Mouse (Mus musculus) forebrain, embryonic 11.5 days (tissue): ENCODE measurements around the gene Tdrd5. TPM values are rescaled to one million over a fixed set of nuclear protein-coding genes. Genes with fewer than 3 reads are reported as not detected.

Source experiments
- ATAC-seq: fragments of 200-750 bp; cut with Nextera tagmentation; replicated peaks from 2 replicates; pipeline ENCODE4 v1.8.0; 2017; ENCODE audit warnings: moderate TSS enrichment; ENCODE audit not compliant: low FRiP score
- DNase-seq: peaks from one replicate; pipeline ENCODE4 v3.0.0-alpha.2; 2017; ENCODE audit warnings: low spot score
- H3K27ac ChIP-seq: fragments of 300-500 bp; sonication (generic); 2 replicates; pipeline ENCODE4 v1.5.1; 2014; ENCODE audit warnings: low read depth, low read length
- H3K27me3 ChIP-seq: fragments of 300-500 bp; sonication (generic); 2 replicates; pipeline ENCODE4 v1.6.1; 2014; ENCODE audit warnings: mild to moderate bottlenecking, low read length, mixed read lengths; ENCODE audit not compliant: control insufficient read depth, insufficient read depth
- H3K36me3 ChIP-seq: fragments of 300-500 bp; sonication (generic); 2 replicates; pipeline ENCODE4 v1.6.1; 2014; ENCODE audit warnings: mild to moderate bottlenecking, low read length, moderate library complexity, mixed read lengths; ENCODE audit not compliant: control insufficient read depth, insufficient read depth
- H3K4me1 ChIP-seq: fragments of 300-500 bp; sonication (generic); replicated peaks from 2 replicates; pipeline ENCODE4 v1.6.1; 2014; ENCODE audit warnings: low read length, mixed read lengths; ENCODE audit not compliant: control insufficient read depth, insufficient read depth
- H3K4me2 ChIP-seq: fragments of 300-500 bp; sonication (generic); 2 replicates; pipeline ENCODE4 v1.6.1; 2014; ENCODE audit warnings: low read depth, mild to moderate bottlenecking, low read length, moderate library complexity, mixed read lengths; ENCODE audit not compliant: severe bottlenecking
- H3K4me3 ChIP-seq: fragments of 300-500 bp; sonication (generic); 2 replicates; pipeline ENCODE4 v1.5.1; 2014; ENCODE audit warnings: low read depth, low read length
- H3K9ac ChIP-seq: fragments of 300-500 bp; sonication (generic); 2 replicates; pipeline ENCODE4 v1.6.1; 2014; ENCODE audit warnings: low read length
- H3K9me3 ChIP-seq: fragments of 300-500 bp; sonication (generic); 2 replicates; pipeline ENCODE4 v1.6.1; 2016; ENCODE audit warnings: low read length, mixed read lengths; ENCODE audit not compliant: control insufficient read depth
- WGBS: fragments of 180-500 bp; shearing (Covaris S2); extraction: QIAGEN DNeasy Blood & Tissue Kit; methylation state at CpG from one replicate; pipeline ENCODE4 v1.1.7; 2014; 5-methylcytosine and 5-hydroxymethylcytosine counted together
- polyA plus RNA-seq: library from polyadenylated mRNA; unstranded; fragments of >200 nt; fragmentation: Nextera tagmentation; extraction: Ambion mirVana; gene quantifications from 2 replicates; pipeline ENCODE4 v1.2.1, GENCODE M21; 2014

The Tdrd5 gene
- polyA plus RNA-seq, 1 experiment from 2014 or later: 0.32 TPM

DNA sequence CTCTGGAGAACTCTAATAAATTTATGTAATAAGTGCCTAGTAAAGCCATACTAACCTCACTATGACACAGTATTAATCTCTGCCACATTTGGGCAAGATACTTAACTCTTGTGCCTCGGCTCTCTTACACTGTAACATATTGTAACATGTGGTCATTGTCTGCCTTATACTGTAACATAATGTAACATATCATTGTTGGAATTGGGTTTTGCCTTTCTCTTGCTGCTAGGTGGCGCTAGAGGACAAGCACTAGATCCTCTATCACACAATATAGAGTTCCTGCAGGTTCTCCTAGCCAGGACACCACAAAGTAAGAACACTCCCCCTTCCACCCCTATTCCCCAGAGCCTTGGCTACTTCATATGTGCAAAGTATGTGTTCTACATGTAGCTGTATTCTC, 62.4 kb downstream of the Tdrd5 start:
- WGBS: 46% methylated on average over 2 of the region's 2 CpGs
- DNase-seq: no peak

DNA sequence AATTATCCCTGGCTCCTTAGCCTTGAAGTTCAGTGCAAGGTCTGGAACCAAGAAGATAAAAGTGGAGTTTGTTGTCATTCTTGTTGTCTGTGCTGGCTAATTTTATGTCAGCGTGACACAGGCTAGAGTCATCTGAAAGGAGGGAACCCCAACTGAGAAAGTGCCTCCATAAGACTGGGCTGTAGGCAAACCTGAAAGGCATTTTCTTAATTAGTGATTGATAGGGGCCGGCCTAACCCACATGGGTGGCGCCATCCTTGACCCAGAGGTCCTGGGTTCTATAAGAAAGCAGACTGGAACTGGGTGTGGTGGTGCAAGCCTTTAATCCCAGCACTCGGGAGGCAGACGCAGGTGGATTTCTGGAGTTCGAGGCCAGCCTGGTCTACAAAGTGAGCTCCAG, 72.3 kb downstream of the Tdrd5 start:
- H3K27ac ChIP-seq: no peak overlapping the region

More for the DNA sequence above, 62.4 kb downstream of the Tdrd5 start:
- Histone ChIP-seq H3K4me3 (no peak overlapping the region), H3K27me3 (no peaks in the 10 kb centered on the region), H3K9me3 (no peaks in the 10 kb centered on the region), H3K4me1 (no peaks in the 10 kb centered on the region), H3K9ac (no peak overlapping the region), H3K27ac (no peak overlapping the region), H3K4me2 (no peak overlapping the region), H3K36me3 (no peaks in the 10 kb centered on the region)
- no peak for ATAC-seq

GRCm38 (mm10) chr1:156230339-156231089, 73.0 kb downstream of the Tdrd5 start:
- Histone ChIP-seq H3K9me3 (no peaks in the 10 kb centered on the region), H3K27me3 (no peaks in the 10 kb centered on the region), H3K4me2 (no peak overlapping the region), H3K4me1 (no peaks in the 10 kb centered on the region), H3K9ac (no peak overlapping the region), H3K36me3 (no peaks in the 10 kb centered on the region), H3K4me3 (no peak overlapping the region), H3K27ac (no peak overlapping the region)
- WGBS: 49% methylated on average over 9 of the region's 9 CpGs
- ATAC-seq: no peak
- no peak for DNase-seq

More for the DNA sequence above, 72.3 kb downstream of the Tdrd5 start:
- Histone ChIP-seq H3K4me2 (no peak overlapping the region), H3K9me3 (no peaks in the 10 kb centered on the region), H3K4me1 (no peaks in the 10 kb centered on the region), H3K4me3 (no peak overlapping the region), H3K36me3 (no peaks in the 10 kb centered on the region), H3K9ac (no peak overlapping the region), H3K27me3 (no peaks in the 10 kb centered on the region)
- WGBS: 85% methylated on average over 6 of the region's 6 CpGs
- DNase-seq (no peak), ATAC-seq (no peak)

- ATAC-seq (no peak), DNase-seq (peak; percentile 83)
- Histone ChIP-seq H3K4me3 (no peak overlapping the region), H3K27me3 (no peaks in the 10 kb centered on the region), H3K4me2 (no peak overlapping the region), H3K27ac (no peak overlapping the region), H3K36me3 (no peaks in the 10 kb centered on the region), H3K4me1 (no peaks in the 10 kb centered on the region), H3K9ac (no peak overlapping the region), H3K9me3 (no peaks in the 10 kb centered on the region)
- WGBS: 23% methylated on average over 7 of the region's 7 CpGs
Measured at GRCm38 (mm10) chr1:156229448-156229847, 74.0 kb downstream of the Tdrd5 start.

GRCm38 (mm10) chr1:156228728-156229127, 74.7 kb downstream of the Tdrd5 start:
- no peaks in the 10 kb centered on the region for H3K4me1 ChIP-seq
- H3K27ac ChIP-seq: no peak overlapping the region
- H3K36me3 ChIP-seq: no peaks in the 10 kb centered on the region
- DNase-seq: no peak
- WGBS: 93% methylated on average over 4 of the region's 4 CpGs
- H3K4me2 ChIP-seq: no peak overlapping the region
- no peaks in the 10 kb centered on the region for H3K9me3 ChIP-seq
- no peak overlapping the region for H3K9ac ChIP-seq
- no peak overlapping the region for H3K4me3 ChIP-seq
- H3K27me3 ChIP-seq: no peaks in the 10 kb centered on the region
- no peak for ATAC-seq

- no peaks in the 10 kb centered on the region for H3K27me3 ChIP-seq
- no peaks in the 10 kb centered on the region for H3K9me3 ChIP-seq
- no peak overlapping the region for H3K4me3 ChIP-seq
- H3K9ac ChIP-seq: no peak overlapping the region
- no peaks in the 10 kb centered on the region; the same call in 1 of the 2 replicates for H3K4me1 ChIP-seq
- no peak for DNase-seq
- H3K36me3 ChIP-seq: no peaks in the 10 kb centered on the region
- no peak overlapping the region for H3K27ac ChIP-seq
- H3K4me2 ChIP-seq: no peak overlapping the region
- no peak for ATAC-seq
- 85% methylated on average over 5 of the region's 5 CpGs for WGBS
Measured at GRCm38 (mm10) chr1:156226903-156227302, 76.6 kb downstream of the Tdrd5 start.

DNA sequence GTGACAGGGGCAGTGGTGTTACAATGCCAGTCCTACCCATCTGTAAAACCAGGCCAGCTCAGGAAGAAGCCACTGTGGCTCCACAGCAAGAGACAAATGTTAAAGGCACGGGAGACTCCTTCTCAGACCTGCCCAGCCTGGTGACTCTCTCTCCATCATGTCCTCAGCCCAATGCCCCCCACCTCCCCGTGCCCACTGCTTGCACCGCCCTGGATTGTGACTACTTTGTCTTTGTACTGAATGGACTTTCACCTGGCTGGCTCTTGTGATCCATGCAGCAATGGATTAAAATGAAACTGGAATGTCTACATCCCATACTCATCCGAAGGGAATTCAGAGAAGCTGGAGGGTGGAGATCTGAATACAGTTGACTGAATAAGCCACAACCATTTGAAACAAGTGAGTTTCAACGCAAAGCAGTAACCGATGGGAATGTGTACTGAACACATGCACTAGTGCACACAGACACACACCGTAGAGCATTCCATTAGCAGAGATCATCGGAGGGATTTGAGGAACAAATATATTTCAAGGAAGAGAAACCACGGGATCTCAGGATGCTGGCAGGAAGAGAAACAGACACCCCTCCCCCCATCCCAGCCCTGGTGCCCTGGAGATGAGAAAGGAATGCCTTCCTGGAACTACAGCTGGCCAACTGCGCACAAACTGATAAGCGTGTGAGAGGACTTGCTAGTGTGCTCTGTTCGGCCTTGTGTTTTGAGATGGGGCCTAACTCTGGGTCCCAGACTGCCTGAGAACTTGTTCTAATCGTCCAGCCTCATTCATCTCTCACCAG, 81.1 kb downstream of the Tdrd5 start:
- H3K27ac ChIP-seq: peak overlapping the region; percentile 3; the same call in 1 of the 2 replicates
- H3K4me2 ChIP-seq: no peak overlapping the region
- no peaks in the 10 kb centered on the region; the same call in 1 of the 2 replicates for H3K4me1 ChIP-seq
- no peak overlapping the region for H3K9ac ChIP-seq
- H3K36me3 ChIP-seq: no peaks in the 10 kb centered on the region
- no peaks in the 10 kb centered on the region for H3K9me3 ChIP-seq
- 64% methylated on average over 13 of the region's 13 CpGs for WGBS
- H3K4me3 ChIP-seq: no peak overlapping the region
- ATAC-seq (0 out of 2 replicates have a peak, but pooled peaks have one; percentile 56), DNase-seq (peak; percentile 60)
- H3K27me3 ChIP-seq: no peaks in the 10 kb centered on the region

DNA sequence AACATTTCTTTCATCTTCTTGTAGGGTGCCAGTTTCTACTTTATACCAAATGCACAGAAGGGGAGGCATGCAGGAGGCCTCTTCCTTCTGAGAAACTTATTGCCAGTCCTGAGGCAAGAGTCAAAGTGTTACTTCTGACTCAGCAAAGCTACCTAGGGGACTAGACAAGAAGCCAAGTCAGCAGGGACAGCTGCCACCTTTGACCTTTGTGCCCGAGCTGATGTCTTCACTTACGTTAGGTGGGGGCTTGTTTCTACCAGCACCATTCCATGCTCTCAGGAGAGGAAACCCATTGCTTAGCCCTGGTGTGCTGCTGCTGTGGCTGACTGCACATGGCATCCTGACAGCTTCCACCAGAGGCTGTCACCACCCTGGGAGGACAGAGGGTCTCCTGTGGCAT, 82.1 kb downstream of the Tdrd5 start:
- no peaks in the 10 kb centered on the region for H3K9me3 ChIP-seq
- ATAC-seq: no peak
- H3K27me3 ChIP-seq: no peaks in the 10 kb centered on the region
- no peak for DNase-seq
- no peak overlapping the region for H3K4me3 ChIP-seq
- WGBS: 41% methylated on average over 2 of the region's 2 CpGs
- H3K4me2 ChIP-seq: no peak overlapping the region
- no peaks in the 10 kb centered on the region; the same call in 1 of the 2 replicates for H3K4me1 ChIP-seq
- H3K9ac ChIP-seq: no peak overlapping the region
- no peak overlapping the region for H3K27ac ChIP-seq
- H3K36me3 ChIP-seq: no peaks in the 10 kb centered on the region
